Mouse (Mus musculus) thymus, adult 2 months (tissue): Measurements from ENCODE around the gene Dpf3.

Experiments
- CTCF ChIP-seq: fragments of 200-500 bp; IDR thresholded peaks from 2 replicates; pipeline ENCODE4 v1.5.1; 2012; ENCODE audit warnings: mild to moderate bottlenecking, control low read depth, low read length, moderate library complexity, borderline replicate concordance; ENCODE audit not compliant: control insufficient read depth, poor library complexity, insufficient read depth; ENCODE audit errors: extremely low read depth
- POLR2A ChIP-seq: fragments of 200-500 bp; IDR thresholded peaks from 2 replicates; pipeline ENCODE4 v1.6.1; 2012; ENCODE audit warnings: mild to moderate bottlenecking, low read length, control low read depth, moderate library complexity; ENCODE audit not compliant: control insufficient read depth, poor library complexity, insufficient read depth; ENCODE audit errors: extremely low read depth

DNA sequence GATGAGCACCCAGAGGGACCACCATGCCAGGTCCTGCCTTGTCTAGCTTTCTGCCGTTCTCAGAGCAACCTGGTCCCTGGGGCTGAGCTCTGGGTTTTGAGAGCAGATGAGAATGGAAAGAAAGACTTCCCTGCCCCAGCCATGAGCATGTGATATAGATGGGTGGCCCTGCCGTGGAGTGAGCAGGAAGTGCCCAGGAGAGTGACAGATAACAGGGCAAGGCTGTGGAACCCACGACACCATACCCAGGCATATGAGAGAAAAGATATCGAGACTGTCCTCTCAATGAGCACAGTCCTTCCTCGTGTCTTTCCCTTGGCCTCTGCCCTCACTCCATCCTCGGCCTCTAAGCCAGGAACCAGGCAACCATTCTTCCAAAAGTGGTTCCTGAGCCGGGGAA lies 172.8 kb downstream of the Dpf3 start:
- TF ChIP-seq CTCF = no peak
- TF ChIP-seq POLR2A = no peak
